Mouse (Mus musculus): ENCODE results near the gene Zfp189. TPM values are rescaled to one million over a fixed set of nuclear protein-coding genes. Genes with fewer than 3 reads are reported as not detected.

The Zfp189 gene
- 5.5 and 5.9 TPM in 2 replicates for polyA plus RNA-seq (2015; fragmentation: Nextera tagmentation; extraction: Ambion mirVana)

DNA sequence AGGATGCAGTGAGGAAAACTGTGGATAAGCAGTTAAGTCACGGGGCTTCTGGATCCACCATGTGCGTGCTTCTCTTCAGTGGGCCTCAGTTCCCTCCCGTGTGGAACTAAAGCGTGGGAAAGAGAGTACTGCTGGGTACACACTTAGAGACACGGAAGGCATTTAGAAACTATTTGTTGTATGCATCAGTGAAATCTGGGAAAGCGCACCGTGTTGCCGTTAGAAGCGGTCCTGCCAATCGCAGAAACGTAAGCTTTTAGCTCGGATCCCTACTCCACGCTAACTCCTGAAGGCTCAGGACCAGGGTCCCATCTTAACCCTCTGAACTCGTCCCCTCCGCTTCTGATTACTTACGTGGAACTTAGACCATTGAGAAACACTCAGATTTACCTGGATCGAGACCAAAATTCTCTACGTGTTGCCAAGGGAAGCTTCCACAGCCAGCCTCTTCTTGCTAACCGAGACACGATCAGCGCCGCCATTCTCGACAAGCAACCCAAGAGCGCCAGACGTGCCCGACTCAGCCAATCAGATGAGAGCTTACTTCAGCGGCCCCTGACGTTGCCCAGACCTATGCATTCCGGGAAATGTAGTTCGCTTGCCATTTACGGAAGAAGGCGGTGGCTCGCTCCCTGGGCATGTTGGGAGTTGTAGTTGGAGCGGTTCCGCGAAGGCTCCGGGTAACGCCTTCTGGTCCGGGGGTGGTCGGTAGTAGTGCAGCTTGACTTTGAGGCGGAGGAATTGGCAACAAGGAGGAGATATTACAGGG lies at the start of gene Zfp189, which contains the start of gene Mrpl50:
TSS of gene Zfp189 (plus strand) at position 605 of the 769 bp plus-strand sequence.
TSS of gene Mrpl50 (minus strand) at position 522 of the 769 bp plus-strand sequence.

DNA sequence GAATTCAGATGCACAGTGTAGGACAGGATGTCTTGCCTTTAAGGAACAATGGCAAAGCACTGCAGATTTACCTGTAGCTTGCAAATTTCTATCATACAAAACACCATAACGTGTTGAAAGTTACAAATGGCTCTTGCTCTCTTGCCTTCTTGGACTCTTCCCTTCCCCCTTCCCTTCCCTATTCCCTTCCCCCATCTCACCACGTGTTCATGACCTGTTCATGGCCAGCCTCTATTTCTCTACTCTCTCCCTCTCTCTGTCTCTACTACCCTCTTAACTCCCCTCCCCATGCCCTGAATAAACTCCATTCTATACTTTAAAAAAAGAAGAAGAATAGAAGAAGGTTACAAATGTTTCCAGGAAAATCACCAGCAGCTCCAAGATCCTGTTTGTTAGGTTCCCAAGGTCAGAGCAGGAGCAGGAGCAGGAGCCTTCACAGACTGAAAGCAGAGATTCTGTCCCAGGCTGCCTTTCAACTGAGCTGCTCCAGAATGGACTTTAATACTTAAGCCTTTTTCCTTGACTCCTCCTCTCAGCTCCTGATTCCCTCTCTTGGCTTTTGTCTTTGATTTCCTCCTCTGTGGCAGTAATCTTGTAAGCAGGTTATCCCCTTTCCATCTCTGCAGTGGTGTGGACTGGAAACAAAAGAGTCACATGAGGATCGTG lies 47.4 kb upstream of the Zfp189 start, which contains the start of gene Acnat1:
TSS of gene Acnat1 (minus strand) at position 478 of the 666 bp plus-strand sequence.

DNA sequence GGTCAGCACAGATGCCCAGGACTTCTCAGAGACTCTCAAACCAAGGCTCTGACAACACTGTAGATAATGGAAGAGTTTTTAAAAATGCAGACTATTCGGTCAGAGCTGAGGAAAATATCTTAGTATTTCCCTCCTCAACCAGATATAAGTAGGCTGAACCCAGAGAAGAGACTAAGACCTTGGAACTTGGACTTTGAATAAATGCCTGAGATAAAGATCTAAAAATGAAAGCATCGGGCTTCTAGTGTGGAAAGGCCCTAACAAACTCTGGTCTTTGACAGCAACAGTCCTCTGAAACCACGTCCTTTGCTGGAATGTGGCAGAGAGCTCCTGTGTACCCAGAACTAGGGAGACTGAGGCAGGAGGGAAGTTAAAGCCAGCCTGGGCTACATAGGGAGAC lies 14.6 kb upstream of the Zfp189 start, which contains the start of gene Baat:
TSS of gene Baat (minus strand) at position 172 of the 400 bp plus-strand sequence.

DNA sequence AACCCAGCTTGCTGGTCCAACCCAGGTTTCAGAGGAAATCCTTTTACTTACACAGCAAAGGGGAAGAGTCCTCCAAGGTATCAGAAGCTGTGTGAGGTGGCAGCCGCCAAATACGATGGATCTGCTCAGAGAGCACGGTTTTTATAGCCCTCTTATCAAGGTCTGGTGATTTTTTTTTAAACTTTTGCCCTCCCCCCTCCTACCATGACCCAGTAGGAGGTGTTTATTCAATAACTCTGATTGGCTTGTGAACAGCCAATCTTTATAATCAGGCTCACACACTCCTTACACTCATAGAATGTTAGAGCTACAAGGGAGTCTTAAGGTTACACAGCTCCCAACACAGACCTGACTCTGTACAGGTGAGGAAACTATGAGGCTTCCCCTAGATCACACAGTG lies 28.4 kb downstream of the Zfp189 start, which contains the start of gene Aldob:
TSS of gene Aldob (minus strand) at position 164 of the 400 bp plus-strand sequence.

Other genes starting within 250 kb of the Zfp189 start
- 0.25 and 0.76 TPM in 2 replicates for gene Acnat2, start 113.0 kb upstream of the Zfp189 start, polyA plus RNA-seq (2015; fragmentation: Nextera tagmentation; extraction: Ambion mirVana)
- gene Acnat1, start 47.3 kb upstream of the Zfp189 start, polyA plus RNA-seq (2015; fragmentation: Nextera tagmentation; extraction: Ambion mirVana), result 0.11 TPM in 1 of 2 replicates, not detected in the other
- 0.23 and 0.43 TPM in 2 replicates for gene Baat, start 14.6 kb upstream of the Zfp189 start, polyA plus RNA-seq (2015; fragmentation: Nextera tagmentation; extraction: Ambion mirVana)
- gene Mrpl50, start 83 bp upstream of the Zfp189 start, polyA plus RNA-seq (2015; fragmentation: Nextera tagmentation; extraction: Ambion mirVana), result 73.7 and 75.0 TPM in 2 replicates
- gene Aldob, start 28.4 kb downstream of the Zfp189 start, polyA plus RNA-seq (2015; fragmentation: Nextera tagmentation; extraction: Ambion mirVana), result 70.7 and 104 TPM in 2 replicates
- gene Tmem246, start 76.7 kb downstream of the Zfp189 start, polyA plus RNA-seq (2015; fragmentation: Nextera tagmentation; extraction: Ambion mirVana), result 17.5 and 22.1 TPM in 2 replicates
- gene Rnf20, start 110.8 kb downstream of the Zfp189 start, polyA plus RNA-seq (2015; fragmentation: Nextera tagmentation; extraction: Ambion mirVana), result 20.1 and 20.3 TPM in 2 replicates
- gene Ppp3r2, start 160.8 kb downstream of the Zfp189 start, polyA plus RNA-seq (2015; fragmentation: Nextera tagmentation; extraction: Ambion mirVana), result not detected in 2 replicates